Mouse (Mus musculus) myocyte (in vitro differentiated cells): ENCODE measurements around the gene Kif5c.

Experiments
- CEBPB ChIP-seq: IDR thresholded peaks from 2 replicates; pipeline ENCODE4 v1.6.1; 2011; ENCODE audit warnings: mild to moderate bottlenecking, moderate library complexity; ENCODE audit not compliant: poor library complexity, insufficient read depth, severe bottlenecking
- E2F4 ChIP-seq: IDR thresholded peaks from one replicate; pipeline ENCODE4 v1.6.1; 2011; ENCODE audit warnings: mild to moderate bottlenecking, control low read depth, moderate library complexity; ENCODE audit not compliant: insufficient read depth
- MAX ChIP-seq: IDR thresholded peaks from one replicate; pipeline ENCODE4 v1.6.1; 2011; ENCODE audit warnings: low read depth, mild to moderate bottlenecking, control low read depth
- MYOD1 ChIP-seq, 3 experiments: IDR thresholded peaks; one replicate each; pipeline ENCODE4 v1.6.1; 2011; ENCODE audit warnings: control low read depth in 2 of 3, low read depth in 2 of 3, mild to moderate bottlenecking in 2 of 3, moderate library complexity in 1 of 3; ENCODE audit not compliant: insufficient read length in 2 of 3, control insufficient read depth in 1 of 3
- MYOG ChIP-seq, 3 experiments: IDR thresholded peaks; one replicate each; pipeline ENCODE4 v1.6.1; 2011; ENCODE audit warnings: control low read depth in 2 of 3, low read depth in 2 of 3, mild to moderate bottlenecking in 2 of 3; ENCODE audit not compliant: insufficient read length in 2 of 3, control insufficient read depth in 1 of 3, insufficient read depth in 1 of 3
- POLR2A ChIP-seq: IDR thresholded peaks from one replicate; pipeline ENCODE4 v1.6.1; 2011; ENCODE audit warnings: low read depth, mild to moderate bottlenecking, control low read depth, moderate library complexity; ENCODE audit not compliant: insufficient read length
- POLR2AphosphoS2 ChIP-seq: IDR thresholded peaks from one replicate; pipeline ENCODE4 v1.6.1; 2011; ENCODE audit warnings: low read depth, control low read depth; ENCODE audit not compliant: insufficient read length
- REST ChIP-seq: IDR thresholded peaks from one replicate; pipeline ENCODE4 v1.6.1; 2011; ENCODE audit warnings: mild to moderate bottlenecking, control low read depth, moderate library complexity; ENCODE audit not compliant: insufficient read depth, insufficient read length
- SRF ChIP-seq: IDR thresholded peaks from one replicate; pipeline ENCODE4 v1.6.1; 2011; ENCODE audit warnings: low read depth; ENCODE audit not compliant: control insufficient read depth, insufficient read length
- TCF12 ChIP-seq: IDR thresholded peaks from one replicate; pipeline ENCODE4 v1.6.1; 2011; ENCODE audit warnings: mild to moderate bottlenecking, control low read depth; ENCODE audit not compliant: poor library complexity, insufficient read depth, severe bottlenecking
- TCF3 ChIP-seq: IDR thresholded peaks from one replicate; pipeline ENCODE4 v1.6.1; 2011; ENCODE audit warnings: low read depth, control low read depth; ENCODE audit not compliant: insufficient read length
- USF1 ChIP-seq: IDR thresholded peaks from one replicate; pipeline ENCODE4 v1.6.1; 2011; ENCODE audit warnings: low read depth, mild to moderate bottlenecking, control low read depth, moderate library complexity

- TF ChIP-seq E2F4 (no peak), MAX (no peak), POLR2A (no peak), CEBPB (peak; percentile 73; the same call in 1 of the 2 replicates), MYOG (IDR thresholded peaks at IDR 0.05; ENCODE audit: control insufficient read depth in 1 of 3, insufficient read depth in 1 of 3, insufficient read length in 2 of 3, low read depth in 2 of 3) (no peak), USF1 (no peak), TCF12 (no peak), POLR2AphosphoS2 (no peak), REST (no peak), MYOD1 (IDR thresholded peaks at IDR 0.05; ENCODE audit: control insufficient read depth in 1 of 3, insufficient read length in 2 of 3, low read depth in 2 of 3) (no peak), TCF3 (no peak), SRF (no peak)
Observed at GRCm38 (mm10) chr2:49809496-49809895, 190.4 kb downstream of the Kif5c start.
